Mouse (Mus musculus): Measurements from ENCODE around the gene Dlgap4.

- TF ChIP-seq POLR2A (IDR thresholded peaks at IDR 0.05; ENCODE audit: control insufficient read depth, extremely low read depth, insufficient read depth, low read length, poor library complexity) (no peak), CTCF (IDR thresholded peaks at IDR 0.05; ENCODE audit: borderline replicate concordance, control insufficient read depth, extremely low read depth, insufficient read depth, low read length, poor library complexity) (no peak)
Measured at GRCm38 (mm10) chr2:156741998-156742397, 128.5 kb downstream of the Dlgap4 start.

Data from thymus, adult 2 months (tissue).